Mouse (Mus musculus): ENCODE measurements around the gene Slc17a7.

The Slc17a7 gene

GRCm38 (mm10) chr7:45179469-45179868 is 15.7 kb downstream of the Slc17a7 start, which contains the start of gene Gfy:
Gene Gfy, minus strand, starts transcription at chr7:45179569.
- DNase-seq = no peak

GRCm38 (mm10) chr7:45180896-45181477 is 17.2 kb downstream of the Slc17a7 start, which contains the start of gene Pth2:
Gene Pth2, plus strand, starts transcription at chr7:45180995.
- DNase-seq = no peak

- DNase-seq = no peak
These were observed 17.8 kb downstream of the Slc17a7 start for GRCm38 (mm10) chr7:45181540-45181939.

- peak; percentile 90 to 92 for DNase-seq
These were observed 18.5 kb downstream of the Slc17a7 start for GRCm38 (mm10) chr7:45182199-45182601.

- DNase-seq = no peak
These were observed 18.9 kb downstream of the Slc17a7 start for GRCm38 (mm10) chr7:45182606-45183005.

GRCm38 (mm10) chr7:45183672-45184071 is 19.9 kb downstream of the Slc17a7 start:
- no peak for DNase-seq

- DNase-seq = no peak
These were observed 22.2 kb downstream of the Slc17a7 start for GRCm38 (mm10) chr7:45185921-45186320.

- no peak for DNase-seq
These were observed 25.9 kb downstream of the Slc17a7 start for GRCm38 (mm10) chr7:45189600-45189999.

GRCm38 (mm10) chr7:45190186-45190585 is 26.4 kb downstream of the Slc17a7 start:
- no peak for DNase-seq

GRCm38 (mm10) chr7:45191161-45191560 is 27.4 kb downstream of the Slc17a7 start:
- no peak for DNase-seq

GRCm38 (mm10) chr7:45191803-45192363 is 28.1 kb downstream of the Slc17a7 start:
- DNase-seq = no peak

GRCm38 (mm10) chr7:45192585-45193310 is 29.0 kb downstream of the Slc17a7 start:
- no peak for DNase-seq

- no peak for DNase-seq
These were observed 29.7 kb downstream of the Slc17a7 start for GRCm38 (mm10) chr7:45193406-45193805.

GRCm38 (mm10) chr7:45193871-45194785 is 30.4 kb downstream of the Slc17a7 start:
- DNase-seq = no peak

GRCm38 (mm10) chr7:45195341-45196175 is 31.8 kb downstream of the Slc17a7 start:
- DNase-seq = no peak

GRCm38 (mm10) chr7:45196176-45196535 is 32.4 kb downstream of the Slc17a7 start:
- DNase-seq = no peak

GRCm38 (mm10) chr7:45196994-45197393 is 33.2 kb downstream of the Slc17a7 start:
- no peak for DNase-seq

GRCm38 (mm10) chr7:45198435-45198834 is 34.7 kb downstream of the Slc17a7 start:
- DNase-seq = peak; percentile 77 to 80

GRCm38 (mm10) chr7:45198961-45199360 is 35.2 kb downstream of the Slc17a7 start:
- DNase-seq = no peak

- no peak for DNase-seq
These were observed 38.9 kb downstream of the Slc17a7 start for GRCm38 (mm10) chr7:45202654-45203053.

- peak; percentile 94 to 95 for DNase-seq
These were observed 40.8 kb downstream of the Slc17a7 start, which contains the start of gene Ccdc155 for GRCm38 (mm10) chr7:45204380-45205143. Gene Ccdc155, minus strand, starts transcription at chr7:45204892.

Data from lung, postnatal 4 days (tissue).